Mouse (Mus musculus): ENCODE results near the gene Cpa2. TPM values are rescaled to one million over a fixed set of nuclear protein-coding genes. Genes with fewer than 3 reads are reported as not detected.

Cpa2 gene
- not detected for polyA plus RNA-seq (2012; fragmentation: generic; extraction: Trizol)
- long read RNA-seq, experiment 1: 0 reads
- long read RNA-seq, experiment 2: 0 reads

GRCm38 (mm10) chr6:30541009-30541799 lies at the start of gene Cpa2:
Gene Cpa2, plus strand, starts transcription at chr6:30541582.
- Histone ChIP-seq H3K79me3 (ENCODE audit: low read depth) (no peaks in the 10 kb centered on the region), H3ac (ENCODE audit: control insufficient read depth, insufficient read length, low read depth) (no peak within 1 kb of the TSS), H3K36me3 (ENCODE audit: control insufficient read depth, insufficient read depth) (no peaks in the 10 kb centered on the region), H3K27me3 (ENCODE audit: control insufficient read depth, insufficient read depth, insufficient read length) (no peaks in the 10 kb centered on the region), H3K79me2 (ENCODE audit: control insufficient read depth, insufficient read depth) (no peaks in the 10 kb centered on the region), H3K4me3 (ENCODE audit: insufficient read depth, poor library complexity, severe bottlenecking) (no peak within 1 kb of the TSS)
- TF ChIP-seq FOSL1 (IDR thresholded peaks at IDR 0.05; ENCODE audit: insufficient read depth, low read length, poor library complexity, severe bottlenecking): no peak
- TF ChIP-seq USF1 (IDR thresholded peaks at IDR 0.05; ENCODE audit: low read depth): no peak
- no peak for TF ChIP-seq MYOD1 (IDR thresholded peaks at IDR 0.05; ENCODE audit: control insufficient read depth, insufficient read length, low read depth)
- no peak for TF ChIP-seq CTCF (IDR thresholded peaks at IDR 0.05; ENCODE audit: control insufficient read depth, insufficient read depth, insufficient read length)
- no peak for TF ChIP-seq CEBPB (IDR thresholded peaks at IDR 0.05; ENCODE audit: low read depth)
- TF ChIP-seq MAX (IDR thresholded peaks at IDR 0.05): no peak
- TF ChIP-seq MYOG (IDR thresholded peaks at IDR 0.05; ENCODE audit: control insufficient read depth, extremely low read depth, insufficient read length): no peak

- H3K36me3 ChIP-seq (ENCODE audit: control insufficient read depth, insufficient read depth): peaks cover 88% of the 10 kb centered on the region
- peaks cover 10% of the 10 kb centered on the region for H3K79me2 ChIP-seq (ENCODE audit: control insufficient read depth, insufficient read depth)
- H3K79me3 ChIP-seq (ENCODE audit: low read depth): peaks cover 3% of the 10 kb centered on the region
- no peak overlapping the region for H3ac ChIP-seq (ENCODE audit: control insufficient read depth, insufficient read length, low read depth)
- H3K4me3 ChIP-seq (ENCODE audit: insufficient read depth, poor library complexity, severe bottlenecking): no peak overlapping the region
- TF ChIP-seq FOSL1 (IDR thresholded peaks at IDR 0.05; ENCODE audit: insufficient read depth, low read length, poor library complexity, severe bottlenecking): no peak
- no peak for TF ChIP-seq CEBPB (IDR thresholded peaks at IDR 0.05; ENCODE audit: low read depth)
- TF ChIP-seq MYOD1 (IDR thresholded peaks at IDR 0.05; ENCODE audit: control insufficient read depth, insufficient read length, low read depth): no peak
- no peak for TF ChIP-seq CTCF (IDR thresholded peaks at IDR 0.05; ENCODE audit: control insufficient read depth, insufficient read depth, insufficient read length)
- no peak for TF ChIP-seq MYOG (IDR thresholded peaks at IDR 0.05; ENCODE audit: control insufficient read depth, extremely low read depth, insufficient read length)
- no peak for TF ChIP-seq MAX (IDR thresholded peaks at IDR 0.05)
- TF ChIP-seq USF1 (IDR thresholded peaks at IDR 0.05; ENCODE audit: low read depth): no peak
- H3K27me3 ChIP-seq (ENCODE audit: control insufficient read depth, insufficient read depth, insufficient read length): no peaks in the 10 kb centered on the region
These were observed 42.3 kb upstream of the Cpa2 start for GRCm38 (mm10) chr6:30499049-30499448.

GRCm38 (mm10) chr6:30508824-30509223 lies 32.6 kb upstream of the Cpa2 start:
- Histone ChIP-seq H3K79me3 (ENCODE audit: low read depth) (peaks cover 4% of the 10 kb centered on the region), H3ac (ENCODE audit: control insufficient read depth, insufficient read length, low read depth) (peak overlapping the region; percentile 93), H3K27me3 (ENCODE audit: control insufficient read depth, insufficient read depth, insufficient read length) (no peaks in the 10 kb centered on the region), H3K79me2 (ENCODE audit: control insufficient read depth, insufficient read depth) (peaks cover 19% of the 10 kb centered on the region), H3K4me3 (ENCODE audit: insufficient read depth, poor library complexity, severe bottlenecking) (peak overlapping the region; percentile 42), H3K36me3 (ENCODE audit: control insufficient read depth, insufficient read depth) (peaks cover 47% of the 10 kb centered on the region)
- no peak for TF ChIP-seq MYOG (IDR thresholded peaks at IDR 0.05; ENCODE audit: control insufficient read depth, extremely low read depth, insufficient read length)
- no peak for TF ChIP-seq CEBPB (IDR thresholded peaks at IDR 0.05; ENCODE audit: low read depth)
- no peak for TF ChIP-seq USF1 (IDR thresholded peaks at IDR 0.05; ENCODE audit: low read depth)
- TF ChIP-seq MAX (IDR thresholded peaks at IDR 0.05): no peak
- no peak for TF ChIP-seq FOSL1 (IDR thresholded peaks at IDR 0.05; ENCODE audit: insufficient read depth, low read length, poor library complexity, severe bottlenecking)
- no peak for TF ChIP-seq MYOD1 (IDR thresholded peaks at IDR 0.05; ENCODE audit: control insufficient read depth, insufficient read length, low read depth)
- no peak for TF ChIP-seq CTCF (IDR thresholded peaks at IDR 0.05; ENCODE audit: control insufficient read depth, insufficient read depth, insufficient read length)

- Histone ChIP-seq H3K79me3 (ENCODE audit: low read depth) (peaks cover 3% of the 10 kb centered on the region), H3K79me2 (ENCODE audit: control insufficient read depth, insufficient read depth) (peaks cover 19% of the 10 kb centered on the region), H3K36me3 (ENCODE audit: control insufficient read depth, insufficient read depth) (peaks cover 41% of the 10 kb centered on the region), H3ac (ENCODE audit: control insufficient read depth, insufficient read length, low read depth) (peak within 1 kb of the TSS; percentile 93), H3K27me3 (ENCODE audit: control insufficient read depth, insufficient read depth, insufficient read length) (no peaks in the 10 kb centered on the region), H3K4me3 (ENCODE audit: insufficient read depth, poor library complexity, severe bottlenecking) (peak within 1 kb of the TSS; percentile 42)
- TF ChIP-seq USF1 (IDR thresholded peaks at IDR 0.05; ENCODE audit: low read depth) (peak; percentile 28), FOSL1 (IDR thresholded peaks at IDR 0.05; ENCODE audit: insufficient read depth, low read length, poor library complexity, severe bottlenecking) (no peak), MAX (IDR thresholded peaks at IDR 0.05) (peak; percentile 62), CEBPB (IDR thresholded peaks at IDR 0.05; ENCODE audit: low read depth) (no peak), MYOD1 (IDR thresholded peaks at IDR 0.05; ENCODE audit: control insufficient read depth, insufficient read length, low read depth) (no peak), CTCF (IDR thresholded peaks at IDR 0.05; ENCODE audit: control insufficient read depth, insufficient read depth, insufficient read length) (no peak), MYOG (IDR thresholded peaks at IDR 0.05; ENCODE audit: control insufficient read depth, extremely low read depth, insufficient read length) (no peak)
These were observed 31.8 kb upstream of the Cpa2 start, which contains the start of the genes Tmem209 and Ssmem1 for GRCm38 (mm10) chr6:30509265-30510239. Gene Tmem209, minus strand, starts transcription at chr6:30509783. Gene Ssmem1, plus strand, starts transcription at chr6:30509849.

GRCm38 (mm10) chr6:30510291-30510690 lies 31.1 kb upstream of the Cpa2 start:
- Histone ChIP-seq H3K79me2 (ENCODE audit: control insufficient read depth, insufficient read depth) (peaks cover 19% of the 10 kb centered on the region), H3K36me3 (ENCODE audit: control insufficient read depth, insufficient read depth) (peaks cover 33% of the 10 kb centered on the region), H3K79me3 (ENCODE audit: low read depth) (peaks cover 3% of the 10 kb centered on the region), H3ac (ENCODE audit: control insufficient read depth, insufficient read length, low read depth) (no peak overlapping the region), H3K27me3 (ENCODE audit: control insufficient read depth, insufficient read depth, insufficient read length) (no peaks in the 10 kb centered on the region), H3K4me3 (ENCODE audit: insufficient read depth, poor library complexity, severe bottlenecking) (no peak overlapping the region)
- no peak for TF ChIP-seq MYOG (IDR thresholded peaks at IDR 0.05; ENCODE audit: control insufficient read depth, extremely low read depth, insufficient read length)
- no peak for TF ChIP-seq CTCF (IDR thresholded peaks at IDR 0.05; ENCODE audit: control insufficient read depth, insufficient read depth, insufficient read length)
- no peak for TF ChIP-seq USF1 (IDR thresholded peaks at IDR 0.05; ENCODE audit: low read depth)
- TF ChIP-seq FOSL1 (IDR thresholded peaks at IDR 0.05; ENCODE audit: insufficient read depth, low read length, poor library complexity, severe bottlenecking): no peak
